Comparison of ENCODE assay signal across 8 mouse cellular contexts in the genomic region with DNA sequence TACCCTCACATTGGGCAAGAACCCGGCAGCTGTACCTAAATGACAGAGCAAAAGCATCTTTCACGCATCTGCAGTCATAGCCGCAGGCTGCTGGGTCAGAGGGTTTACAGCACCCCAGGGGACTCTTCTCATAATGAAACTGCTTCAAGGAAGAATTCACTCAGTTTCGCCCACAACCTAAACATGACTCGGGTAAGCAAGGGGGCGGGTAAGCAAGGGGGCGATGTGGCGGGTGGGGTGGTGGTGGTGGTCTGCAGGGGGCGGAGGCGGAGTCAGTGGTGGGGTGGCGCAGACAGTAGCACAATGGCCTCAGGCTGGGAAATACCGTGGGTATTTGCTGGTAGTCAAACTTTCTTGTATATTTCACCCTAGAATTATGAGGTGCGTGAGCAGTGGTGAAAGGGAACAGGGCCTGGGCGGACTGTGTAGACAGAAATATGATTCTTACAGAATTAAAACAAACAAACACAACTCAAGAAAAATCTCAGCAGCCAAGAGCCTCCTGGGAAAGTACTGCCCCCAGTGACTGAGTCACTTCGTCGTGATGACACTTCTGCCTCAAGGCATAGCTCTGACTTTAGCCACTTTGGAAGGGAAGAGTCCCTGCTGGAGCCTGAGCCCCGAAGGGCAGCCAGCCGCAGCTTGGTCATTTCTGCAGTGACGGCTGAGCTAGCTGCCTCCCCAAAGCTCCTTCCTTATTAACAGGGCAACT. TPM values are rescaled to one million over a fixed set of nuclear protein-coding genes. Genes with fewer than 3 reads are reported as not detected.
DNase-seq lines count a peak whose midpoint lies in the region; ATAC-seq lines count a peak whose summit lies in the region.

No protein-coding gene starts in this region.

- peak overlapping the region; percentile 32 for H3K4me2 ChIP-seq in hindbrain, embryonic 11.5 days (replicated peaks; ENCODE audit: low read depth, low read length)

- ATAC-seq in hindbrain, embryonic 11.5 days (ENCODE audit: low FRiP score): peak; percentile 72
- ATAC-seq in megakaryocyte, adult 5-6 weeks (ENCODE audit: poor library complexity, severe bottlenecking): no peak

- no peaks in the 10 kb centered on the region for H3K9me3 ChIP-seq in hindbrain, embryonic 11.5 days (ENCODE audit: control insufficient read depth, low read length)

- WGBS in hindbrain, embryonic 11.5 days: 20% methylated on average over 19 of the region's 19 CpGs

- H3K36me3 ChIP-seq in hindbrain, embryonic 11.5 days (ENCODE audit: control insufficient read depth, insufficient read depth, low read length): no peaks in the 10 kb centered on the region

- no peaks in the 10 kb centered on the region for H3K27me3 ChIP-seq in hindbrain, embryonic 11.5 days (ENCODE audit: control insufficient read depth, insufficient read depth, low read length)

- H3K4me1 ChIP-seq in hindbrain, embryonic 11.5 days (replicated peaks; ENCODE audit: control insufficient read depth, insufficient read depth, low read length): peaks cover 4% of the 10 kb centered on the region; the same call in 1 of the 2 replicates

- DNase-seq in CD4-positive helper T cell, adult 2 months (ENCODE audit: low read depth, low spot score): peak; percentile 19
- DNase-seq in embryo, embryonic 10 days (ENCODE audit: low spot score): peak; percentile 47
- peak; percentile 60 for DNase-seq in hindbrain, embryonic 11.5 days (ENCODE audit: low spot score)
- peak; percentile 74 for DNase-seq in mesoderm, embryonic 11.5 days (ENCODE audit: low read depth, low spot score)
- DNase-seq in frontal cortex, adult 2 months (ENCODE audit: extremely low spot score in 1 of 2, low spot score in 1 of 2): no peak
- no peak for DNase-seq in ovary, postnatal 14 days (ENCODE audit: low spot score)
- no peak for DNase-seq in left cerebral cortex, adult 8-10 months (ENCODE audit: low spot score in 2 of 2)

- no peak overlapping the region for H3K9ac ChIP-seq in hindbrain, embryonic 11.5 days (ENCODE audit: low read depth, low read length)

- H3K4me3 ChIP-seq in hindbrain, embryonic 11.5 days (ENCODE audit: low read depth, low read length): no peak overlapping the region; the same call in 1 of the 2 replicates

- H3K27ac ChIP-seq in hindbrain, embryonic 11.5 days (ENCODE audit: low read depth, low read length): no peak overlapping the region

RNA-seq across cellular contexts. Expression of gene Mex3b, which starts 55.8 kb away (rescaled TPM):
- polyA plus RNA-seq in hindbrain, embryonic 11.5 days (2014; fragmentation: Nextera tagmentation; extraction: Ambion mirVana): 36.3 and 36.5 TPM in 2 replicates
- polyA plus RNA-seq in frontal cortex, adult 2 months (2012; rRNA removed): 20.5 and 23.4 TPM in 2 replicates
- 2.5 and 3.7 TPM in 2 replicates for total RNA-seq in megakaryocyte, adult 5-6 weeks (2015)
- 3.9 and 5.2 TPM in 2 replicates for total RNA-seq in megakaryocyte, adult 5-6 weeks (2017)
- 10 to 100 TPM; 15.8 to 19.3 (median 17.1) TPM for total RNA-seq in left cerebral cortex, adult 8-10 months (2022)

Comparison
In these comparisons a context has a peak if more than half of its experiments do, and no peak if none do; other contexts are left out.
1. DNase-seq: peak in CD4-positive helper T cell, adult 2 months (single experiment), embryo, embryonic 10 days (single experiment), hindbrain, embryonic 11.5 days (single experiment) and mesoderm, embryonic 11.5 days (single experiment); none in frontal cortex, adult 2 months (0 of 2), ovary, postnatal 14 days (single experiment) and left cerebral cortex, adult 8-10 months (0 of 2).